Mouse (Mus musculus): ENCODE results near the gene Ccna1.
A peak's percentile ranks its signal among the peaks of the same experiment; 100 is the strongest.

Ccna1 gene

DNA sequence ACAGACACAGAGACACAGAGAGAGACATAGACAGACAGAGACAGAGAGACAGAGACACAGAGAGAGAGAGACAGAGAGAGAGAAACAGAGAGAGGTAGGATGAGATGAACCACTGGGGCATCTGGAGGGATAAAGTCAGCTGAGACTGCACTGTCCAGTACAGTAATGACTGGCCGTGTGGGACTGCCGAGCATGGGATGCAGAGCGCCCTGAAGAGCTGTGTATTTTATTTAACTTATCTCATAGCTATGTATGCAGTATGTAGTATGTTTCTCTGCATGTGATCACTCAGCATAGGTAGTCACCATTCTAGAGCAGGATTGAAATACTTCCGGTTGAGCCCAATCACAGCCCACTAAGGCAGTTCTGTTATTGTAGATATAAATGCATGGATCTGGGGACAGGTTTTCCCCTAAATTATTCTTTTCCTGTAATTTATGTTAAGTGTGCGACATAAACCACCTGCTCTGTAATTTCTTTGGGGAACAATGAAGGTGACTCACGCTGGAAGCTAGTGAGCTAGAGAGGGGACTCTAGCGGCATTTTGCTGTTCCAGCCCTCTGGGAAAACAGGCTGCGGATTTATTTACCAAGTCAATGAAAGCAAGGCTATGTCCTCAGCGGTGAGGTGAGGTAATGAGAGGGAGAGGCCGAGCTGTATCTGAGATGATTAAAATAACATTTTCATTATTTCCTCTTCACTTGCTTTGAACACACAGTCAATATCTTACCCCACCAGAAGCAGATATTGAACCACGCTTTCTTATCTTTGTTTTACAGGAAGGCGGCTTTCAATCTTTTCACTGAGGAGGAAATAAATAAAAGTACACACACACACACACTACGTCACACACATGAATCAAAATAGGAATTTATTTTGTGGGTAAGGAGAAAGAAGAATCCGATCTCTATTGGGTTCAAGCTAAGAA, 10.7 kb upstream of the Ccna1 start:
- DNase-seq (ENCODE audit: low read depth, low spot score), result no peak

- DNase-seq (ENCODE audit: low read depth, low spot score), result peak; percentile 45
Measured at GRCm38 (mm10) chr3:55064396-55064795, 9.1 kb upstream of the Ccna1 start.

- DNase-seq (ENCODE audit: low read depth, low spot score), result no peak
Measured at GRCm38 (mm10) chr3:55062653-55063052, 7.4 kb upstream of the Ccna1 start.

DNA sequence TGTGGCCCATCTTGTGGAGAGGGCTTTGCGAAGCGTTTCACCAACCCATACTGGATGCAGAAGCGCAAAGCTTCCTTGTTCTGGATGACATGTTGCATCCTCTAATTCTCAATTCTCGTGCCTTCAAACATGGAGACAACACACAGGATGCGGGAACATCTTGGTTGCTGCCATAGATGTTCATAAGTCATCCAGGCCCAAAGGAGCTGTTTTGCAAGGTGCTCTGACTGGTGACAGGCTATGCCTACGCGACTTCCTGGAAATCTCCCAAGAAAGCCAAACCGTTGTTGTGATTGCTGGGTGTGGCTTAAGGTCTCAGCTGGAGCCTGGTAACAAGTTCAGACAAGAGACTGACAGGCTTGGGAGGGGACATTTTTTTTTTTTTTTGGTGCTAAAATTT, 1.1 kb upstream of the Ccna1 start:
- no peak for DNase-seq (ENCODE audit: low read depth, low spot score)

GRCm38 (mm10) chr3:55055747-55056120, 433 bp upstream of the Ccna1 start:
- no peak for DNase-seq (ENCODE audit: low read depth, low spot score)

DNA sequence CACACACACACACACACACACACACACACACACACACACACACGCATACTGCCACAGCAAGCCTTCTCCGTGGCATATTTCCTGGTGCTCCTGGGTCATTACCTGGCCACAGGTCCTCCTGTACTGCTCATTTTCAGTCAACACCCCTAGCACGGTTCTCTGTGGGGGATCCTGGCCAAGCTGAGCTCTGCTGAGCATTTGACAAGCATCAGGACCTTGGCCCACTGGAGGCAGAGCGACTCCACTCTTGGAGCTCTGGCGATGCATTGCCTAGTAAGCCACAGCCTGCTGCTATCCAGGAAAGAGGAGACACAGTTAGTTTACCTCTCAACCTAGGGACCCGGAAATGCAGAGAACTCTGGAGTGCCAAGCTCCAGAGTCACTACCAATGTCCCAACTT, 1.1 kb downstream of the Ccna1 start:
- DNase-seq (ENCODE audit: low read depth, low spot score), result no peak

- no peak for DNase-seq (ENCODE audit: low read depth, low spot score)
Measured at GRCm38 (mm10) chr3:55044601-55045370, 10.5 kb downstream of the Ccna1 start.

DNA sequence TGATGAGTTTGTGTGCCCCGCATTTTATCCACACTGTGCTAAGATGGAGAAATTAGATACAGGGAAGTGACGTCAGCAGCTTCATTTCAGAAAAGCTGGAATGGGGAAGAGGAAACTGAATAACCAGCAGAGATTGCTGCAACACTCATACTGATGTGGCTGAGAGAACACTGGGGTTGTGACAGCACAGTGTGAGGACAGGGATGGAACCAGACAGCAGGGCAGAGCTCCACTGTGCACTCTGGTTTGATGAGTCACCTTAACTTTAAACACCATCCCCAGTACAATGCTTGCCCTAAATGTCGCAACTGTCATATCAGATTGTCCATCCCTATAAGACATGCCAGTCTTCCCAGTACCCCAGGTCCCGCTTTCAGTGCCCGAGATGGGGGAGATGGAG, 17.7 kb downstream of the Ccna1 start:
- no peak for DNase-seq (ENCODE audit: low read depth, low spot score)

GRCm38 (mm10) chr3:55027271-55027840, 27.9 kb downstream of the Ccna1 start:
- DNase-seq (ENCODE audit: low read depth, low spot score), result no peak

GRCm38 (mm10) chr3:55025502-55025901, 29.8 kb downstream of the Ccna1 start:
- DNase-seq (ENCODE audit: low read depth, low spot score), result no peak

GRCm38 (mm10) chr3:55023347-55023746, 32.0 kb downstream of the Ccna1 start:
- DNase-seq (ENCODE audit: low read depth, low spot score), result no peak

DNA sequence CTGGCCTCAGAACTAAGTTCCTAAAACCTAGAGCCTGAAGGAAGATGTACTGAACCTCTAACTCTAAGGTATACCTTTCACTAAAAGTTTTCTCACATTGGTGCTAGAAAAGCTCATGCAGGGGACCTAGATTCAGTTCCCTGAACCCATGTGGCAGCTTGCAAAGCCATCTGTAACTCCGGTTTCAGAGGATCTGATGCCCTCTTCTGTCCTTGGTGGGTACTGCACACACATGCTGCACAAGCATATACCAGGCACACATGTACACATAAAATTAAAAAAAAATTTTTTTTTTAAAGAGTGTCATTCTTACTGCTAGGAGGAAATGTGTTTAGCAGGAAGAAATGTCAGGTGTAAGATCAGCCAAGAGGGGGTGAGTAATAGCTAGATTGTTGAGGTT, 33.1 kb downstream of the Ccna1 start:
- DNase-seq (ENCODE audit: low read depth, low spot score), result no peak

- no peak for DNase-seq (ENCODE audit: low read depth, low spot score)
Measured at GRCm38 (mm10) chr3:55012536-55012935, 42.8 kb downstream of the Ccna1 start.

DNA sequence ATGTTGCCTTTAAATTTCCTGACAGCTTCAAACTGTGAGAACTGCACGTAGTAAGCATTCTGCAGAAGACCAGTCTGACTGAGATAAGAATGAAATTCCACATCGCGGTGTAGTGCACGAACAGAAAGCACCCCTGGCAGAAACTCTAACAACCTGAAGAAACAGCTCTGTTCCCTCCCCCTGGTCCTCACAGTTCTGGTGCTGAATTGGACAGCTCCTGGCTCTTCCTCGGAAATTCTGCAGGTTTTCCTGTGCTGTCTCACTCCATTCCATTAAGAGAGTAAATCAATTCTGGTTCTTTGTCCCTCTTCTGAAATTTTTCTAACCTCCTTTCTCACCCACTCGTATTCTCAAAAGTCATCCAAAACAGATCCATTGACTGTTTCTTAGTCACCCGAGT, 43.6 kb downstream of the Ccna1 start:
- no peak for DNase-seq (ENCODE audit: low read depth, low spot score)

DNA sequence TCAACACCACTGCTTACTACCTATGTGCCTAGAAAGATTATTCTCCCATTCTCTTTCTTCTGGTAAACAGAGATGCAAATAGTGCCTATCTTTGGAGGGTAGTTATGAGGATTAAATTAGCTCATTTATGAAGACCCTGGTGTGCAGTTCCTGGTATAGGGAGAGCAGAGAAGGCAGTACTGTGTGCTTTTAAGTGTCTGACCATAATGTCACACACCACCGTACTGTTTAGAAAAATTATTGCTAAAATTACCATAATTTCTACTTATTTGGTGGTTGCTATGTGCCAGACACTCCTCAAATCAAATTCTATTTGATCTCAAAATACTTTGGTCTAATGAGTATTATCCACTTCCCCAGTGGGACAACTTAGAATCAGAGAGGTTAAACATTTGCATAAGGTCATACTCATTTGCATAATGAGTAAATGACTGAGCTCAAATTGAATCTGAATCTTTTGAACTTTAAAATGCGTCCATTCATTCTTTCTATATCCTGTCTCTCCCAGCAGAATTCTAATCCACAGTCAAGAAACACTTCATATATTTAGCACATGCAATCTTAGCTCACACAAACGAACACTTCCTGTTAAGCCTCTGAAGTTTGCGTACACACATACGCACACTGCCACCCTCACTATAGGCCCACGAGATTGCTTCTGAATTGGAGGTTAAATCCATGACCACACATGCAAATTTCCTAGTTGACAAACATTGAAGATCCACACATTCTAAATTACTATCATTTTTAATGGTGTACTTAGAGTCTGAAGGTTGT, 46.1 kb downstream of the Ccna1 start:
- no peak for DNase-seq (ENCODE audit: low read depth, low spot score)

DNA sequence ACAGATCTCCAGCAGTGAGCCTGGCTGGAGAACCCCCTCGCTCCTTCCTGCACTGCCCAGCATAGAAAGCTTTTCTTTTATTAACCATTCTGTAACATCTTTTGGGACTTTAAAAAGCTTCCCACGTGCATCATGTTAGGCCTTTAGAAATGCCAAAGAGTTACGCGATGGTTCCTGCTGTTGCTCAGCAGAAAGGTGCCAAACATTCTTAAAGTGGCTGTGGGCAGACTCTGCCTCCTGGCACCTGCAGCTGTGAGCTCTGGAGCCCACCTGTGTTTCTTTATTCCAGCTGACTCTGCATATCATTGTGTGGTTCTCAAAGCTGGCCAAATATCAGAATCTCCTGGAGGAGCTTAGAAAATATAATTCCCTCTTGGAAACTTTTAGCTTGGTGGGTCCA, 51.3 kb downstream of the Ccna1 start:
- no peak for DNase-seq (ENCODE audit: low read depth, low spot score)

GRCm38 (mm10) chr3:55001677-55002076, 53.6 kb downstream of the Ccna1 start:
- no peak for DNase-seq (ENCODE audit: low read depth, low spot score)
